Mouse (Mus musculus): Measurements from ENCODE around the gene Olfr45. TPM values are rescaled to one million over a fixed set of nuclear protein-coding genes. Genes with fewer than 3 reads are reported as not detected.

Olfr45 gene
- polyA plus RNA-seq, 1 experiment from 2014 or later: not detected

GRCm38 (mm10) chr7:140717155-140718055 lies 35.7 kb downstream of the Olfr45 start:
- Histone ChIP-seq H3K36me3 (replicated peaks; ENCODE audit: control insufficient read depth, insufficient read depth) (no peaks in the 10 kb centered on the region), H3K4me1 (replicated peaks; ENCODE audit: control insufficient read depth, insufficient read depth, low read length) (no peaks in the 10 kb centered on the region), H3K27ac (no peak overlapping the region), H3K9me3 (ENCODE audit: control insufficient read depth, low read length) (no peaks in the 10 kb centered on the region), H3K4me2 (replicated peaks) (no peak overlapping the region), H3K4me3 (replicated peaks; ENCODE audit: low read length) (no peak overlapping the region), H3K27me3 (ENCODE audit: control insufficient read depth, insufficient read depth, low read length) (no peaks in the 10 kb centered on the region), H3K9ac (no peak overlapping the region)
- ATAC-seq (ENCODE audit: low FRiP score) (no peak), DNase-seq (ENCODE audit: low spot score) (no peak)
- WGBS: 86% methylated on average over 7 of the region's 7 CpGs

- no peak overlapping the region for H3K27ac ChIP-seq
- DNase-seq (ENCODE audit: low spot score): no peak
- H3K27me3 ChIP-seq (ENCODE audit: control insufficient read depth, insufficient read depth, low read length): no peaks in the 10 kb centered on the region
- H3K9me3 ChIP-seq (ENCODE audit: control insufficient read depth, low read length): no peaks in the 10 kb centered on the region
- H3K4me2 ChIP-seq (replicated peaks): no peak overlapping the region
- no peaks in the 10 kb centered on the region for H3K4me1 ChIP-seq (replicated peaks; ENCODE audit: control insufficient read depth, insufficient read depth, low read length)
- WGBS: 85% methylated on average over 6 of the region's 6 CpGs
- no peak overlapping the region for H3K4me3 ChIP-seq (replicated peaks; ENCODE audit: low read length)
- H3K36me3 ChIP-seq (replicated peaks; ENCODE audit: control insufficient read depth, insufficient read depth): no peaks in the 10 kb centered on the region
- no peak for ATAC-seq (ENCODE audit: low FRiP score)
- H3K9ac ChIP-seq: no peak overlapping the region
Observed at GRCm38 (mm10) chr7:140721095-140721494, 39.3 kb downstream of the Olfr45 start.

DNA sequence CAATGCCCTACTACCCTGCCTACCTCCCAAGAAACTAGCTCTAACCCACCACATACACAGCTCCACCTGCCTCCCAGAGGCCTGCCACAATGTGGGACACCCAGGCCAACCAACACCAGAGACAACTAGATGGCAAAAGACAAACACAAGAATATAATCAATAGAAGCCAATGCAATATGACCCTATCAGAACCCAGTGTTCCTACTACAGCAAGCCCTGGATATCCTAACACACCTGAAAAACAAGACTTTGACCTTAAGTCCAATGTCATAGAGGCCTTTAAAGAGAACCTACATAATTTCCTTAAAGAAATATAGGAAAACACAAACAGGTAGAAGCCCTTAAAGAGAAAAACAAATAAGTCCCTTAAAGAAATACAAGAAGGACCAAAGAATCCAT lies 43.8 kb downstream of the Olfr45 start:
- H3K9me3 ChIP-seq (ENCODE audit: control insufficient read depth, low read length): 0 out of 2 replicates have a peak, but pooled peaks cover 4% of the 10 kb centered on the region
- H3K36me3 ChIP-seq (replicated peaks; ENCODE audit: control insufficient read depth, insufficient read depth): no peaks in the 10 kb centered on the region
- no peaks in the 10 kb centered on the region for H3K4me1 ChIP-seq (replicated peaks; ENCODE audit: control insufficient read depth, insufficient read depth, low read length)
- H3K4me3 ChIP-seq (replicated peaks; ENCODE audit: low read length): no peak overlapping the region
- no peak for ATAC-seq (ENCODE audit: low FRiP score)
- no peaks in the 10 kb centered on the region for H3K27me3 ChIP-seq (ENCODE audit: control insufficient read depth, insufficient read depth, low read length)
- no peak overlapping the region for H3K9ac ChIP-seq
- no peak for DNase-seq (ENCODE audit: low spot score)
- H3K27ac ChIP-seq: no peak overlapping the region
- no peak overlapping the region for H3K4me2 ChIP-seq (replicated peaks)

DNA sequence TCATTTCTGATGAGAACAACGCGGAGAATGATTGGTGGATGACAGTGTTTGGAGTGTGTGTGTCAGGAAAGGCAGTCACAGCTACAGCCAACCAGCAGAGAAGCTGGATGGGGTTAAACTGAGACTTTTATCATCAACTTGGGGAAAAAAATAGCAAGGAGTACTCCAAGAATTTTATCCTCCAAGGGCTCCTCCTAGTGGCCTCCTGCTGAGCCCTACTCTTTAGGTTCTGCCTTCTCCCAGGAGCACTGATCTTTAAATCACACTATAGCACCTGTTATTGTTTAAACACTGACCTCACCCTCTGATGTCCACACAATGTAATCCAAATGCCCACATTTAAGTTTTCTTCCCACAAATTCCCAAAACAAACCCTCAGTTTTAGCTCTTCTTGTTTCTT lies 51.4 kb downstream of the Olfr45 start:
- 72% methylated on average over 2 of the region's 2 CpGs for WGBS
- DNase-seq (ENCODE audit: low spot score): no peak

More for the DNA sequence above, 51.4 kb downstream of the Olfr45 start:
- Histone ChIP-seq H3K4me1 (replicated peaks; ENCODE audit: control insufficient read depth, insufficient read depth, low read length) (no peaks in the 10 kb centered on the region), H3K9me3 (ENCODE audit: control insufficient read depth, low read length) (0 out of 2 replicates have a peak, but pooled peaks cover 3% of the 10 kb centered on the region), H3K27me3 (ENCODE audit: control insufficient read depth, insufficient read depth, low read length) (no peaks in the 10 kb centered on the region), H3K9ac (no peak overlapping the region), H3K4me3 (replicated peaks; ENCODE audit: low read length) (no peak overlapping the region), H3K27ac (no peak overlapping the region), H3K36me3 (replicated peaks; ENCODE audit: control insufficient read depth, insufficient read depth) (no peaks in the 10 kb centered on the region), H3K4me2 (replicated peaks) (no peak overlapping the region)
- no peak for ATAC-seq (ENCODE audit: low FRiP score)

Other genes with a start within 250 kb of the Olfr45 start
- gene Olfr533, start 218.6 kb upstream of the Olfr45 start, polyA plus RNA-seq (2014; fragmentation: Nextera tagmentation; extraction: Ambion mirVana): not detected in 2 replicates
- not detected in 2 replicates for gene Olfr535, start 197.7 kb upstream of the Olfr45 start, polyA plus RNA-seq (2014; fragmentation: Nextera tagmentation; extraction: Ambion mirVana)
- gene Olfr536, start 174.6 kb upstream of the Olfr45 start, polyA plus RNA-seq (2014; fragmentation: Nextera tagmentation; extraction: Ambion mirVana): not detected in 2 replicates
- gene Olfr538, start 114.1 kb upstream of the Olfr45 start, polyA plus RNA-seq (2014; fragmentation: Nextera tagmentation; extraction: Ambion mirVana): not detected in 2 replicates
- 0.03 TPM in 1 of 2 replicates, not detected in the other for gene Olfr46, start 80.7 kb upstream of the Olfr45 start, polyA plus RNA-seq (2014; fragmentation: Nextera tagmentation; extraction: Ambion mirVana)
- not detected in 2 replicates for gene Olfr61, start 53.0 kb upstream of the Olfr45 start, polyA plus RNA-seq (2014; fragmentation: Nextera tagmentation; extraction: Ambion mirVana)
- gene Olfr53, start 35.5 kb upstream of the Olfr45 start, polyA plus RNA-seq (2014; fragmentation: Nextera tagmentation; extraction: Ambion mirVana): not detected in 2 replicates
- 0.03 TPM in 1 of 2 replicates, not detected in the other for gene Olfr539, start 22.0 kb upstream of the Olfr45 start, polyA plus RNA-seq (2014; fragmentation: Nextera tagmentation; extraction: Ambion mirVana)
- not detected in 2 replicates for gene Olfr541, start 15.3 kb downstream of the Olfr45 start, polyA plus RNA-seq (2014; fragmentation: Nextera tagmentation; extraction: Ambion mirVana)
- gene Cyp2e1, start 81.8 kb downstream of the Olfr45 start, polyA plus RNA-seq (2014; fragmentation: Nextera tagmentation; extraction: Ambion mirVana): not detected in 2 replicates
- gene Syce1, start 105.9 kb downstream of the Olfr45 start, polyA plus RNA-seq (2014; fragmentation: Nextera tagmentation; extraction: Ambion mirVana): 0.47 and 0.62 TPM in 2 replicates
- gene Zfp941, start 140.2 kb downstream of the Olfr45 start, polyA plus RNA-seq (2014; fragmentation: Nextera tagmentation; extraction: Ambion mirVana): 33.7 and 33.9 TPM in 2 replicates
- gene Urah, start 153.1 kb downstream of the Olfr45 start, polyA plus RNA-seq (2014; fragmentation: Nextera tagmentation; extraction: Ambion mirVana): 0.31 TPM in 1 of 2 replicates, not detected in the other
- not detected in 2 replicates for gene Scgb1c1, start 163.6 kb downstream of the Olfr45 start, polyA plus RNA-seq (2014; fragmentation: Nextera tagmentation; extraction: Ambion mirVana)
- 0.14 TPM in 1 of 2 replicates, not detected in the other for gene Odf3, start 165.9 kb downstream of the Olfr45 start, polyA plus RNA-seq (2014; fragmentation: Nextera tagmentation; extraction: Ambion mirVana)
- gene Gm45785, start 174.4 kb downstream of the Olfr45 start, polyA plus RNA-seq (2014; fragmentation: Nextera tagmentation; extraction: Ambion mirVana): 0.35 TPM in 1 of 2 replicates, not detected in the other
- 92.8 and 96.6 TPM in 2 replicates for gene Ric8a, start 175.0 kb downstream of the Olfr45 start, polyA plus RNA-seq (2014; fragmentation: Nextera tagmentation; extraction: Ambion mirVana)
- 40.1 and 50.5 TPM in 2 replicates for gene Bet1l, start 175.6 kb downstream of the Olfr45 start, polyA plus RNA-seq (2014; fragmentation: Nextera tagmentation; extraction: Ambion mirVana)
- 177 and 185 TPM in 2 replicates for gene Psmd13, start 200.0 kb downstream of the Olfr45 start, polyA plus RNA-seq (2014; fragmentation: Nextera tagmentation; extraction: Ambion mirVana)
- gene Sirt3, start 200.4 kb downstream of the Olfr45 start, polyA plus RNA-seq (2014; fragmentation: Nextera tagmentation; extraction: Ambion mirVana): 44.4 and 47.5 TPM in 2 replicates
- gene Cox8b, start 218.5 kb downstream of the Olfr45 start, polyA plus RNA-seq (2014; fragmentation: Nextera tagmentation; extraction: Ambion mirVana): not detected in 2 replicates
- 0.60 and 1.4 TPM in 2 replicates for gene Nlrp6, start 239.0 kb downstream of the Olfr45 start, polyA plus RNA-seq (2014; fragmentation: Nextera tagmentation; extraction: Ambion mirVana)